Mouse (Mus musculus) hindbrain, embryonic 11.5 days (tissue): ENCODE data around the gene Atp6v0a1. TPM values are rescaled to one million over a fixed set of nuclear protein-coding genes. Genes with fewer than 3 reads are reported as not detected.
A peak's percentile ranks its signal among the peaks of the same experiment; 100 is the strongest.

Experiments used
- ATAC-seq: fragments of 200-750 bp; cut with Nextera tagmentation; 2 replicates; pipeline ENCODE4 v1.8.0; 2017; ENCODE audit warnings: mild to moderate bottlenecking, moderate TSS enrichment, moderate library complexity; ENCODE audit not compliant: low FRiP score
- DNase-seq: peaks from one replicate; pipeline ENCODE4 v3.0.0-alpha.2; 2015; ENCODE audit warnings: low spot score
- H3K27ac ChIP-seq: fragments of 300-500 bp; sonication (generic); 2 replicates; pipeline ENCODE4 v1.5.1; 2014; ENCODE audit warnings: mild to moderate bottlenecking, low read depth, low read length
- H3K27me3 ChIP-seq: fragments of 300-500 bp; sonication (generic); 2 replicates; pipeline ENCODE4 v1.6.1; 2014; ENCODE audit warnings: mild to moderate bottlenecking, low read length, moderate library complexity, mixed read lengths; ENCODE audit not compliant: control insufficient read depth, insufficient read depth
- H3K36me3 ChIP-seq: fragments of 300-500 bp; sonication (generic); 2 replicates; pipeline ENCODE4 v1.6.1; 2014; ENCODE audit warnings: mild to moderate bottlenecking, low read length, moderate library complexity, mixed read lengths; ENCODE audit not compliant: control insufficient read depth, insufficient read depth
- H3K4me1 ChIP-seq: fragments of 300-500 bp; sonication (generic); replicated peaks from 2 replicates; pipeline ENCODE4 v1.6.1; 2014; ENCODE audit warnings: low read length, mixed read lengths; ENCODE audit not compliant: control insufficient read depth, insufficient read depth
- H3K4me2 ChIP-seq: fragments of 300-500 bp; sonication (generic); replicated peaks from 2 replicates; pipeline ENCODE4 v1.6.1; 2014; ENCODE audit warnings: mild to moderate bottlenecking, low read depth, low read length
- H3K4me3 ChIP-seq: fragments of 300-500 bp; sonication (generic); 2 replicates; pipeline ENCODE4 v1.5.1; 2014; ENCODE audit warnings: low read depth, low read length
- H3K9ac ChIP-seq: fragments of 300-500 bp; sonication (generic); 2 replicates; pipeline ENCODE4 v1.6.1; 2014; ENCODE audit warnings: low read depth, low read length
- H3K9me3 ChIP-seq: fragments of 300-500 bp; sonication (generic); 2 replicates; pipeline ENCODE4 v1.6.1; 2016; ENCODE audit warnings: low read length; ENCODE audit not compliant: control insufficient read depth
- WGBS: fragments of 180-500 bp; shearing (Covaris S2); extraction: QIAGEN DNeasy Blood & Tissue Kit; methylation state at CpG from one replicate; pipeline ENCODE4 v1.1.7; 2014; 5-methylcytosine and 5-hydroxymethylcytosine counted together
- polyA plus RNA-seq: library from polyadenylated mRNA; unstranded; fragments of >200 nt; fragmentation: Nextera tagmentation; extraction: Ambion mirVana; gene quantifications from 2 replicates; pipeline ENCODE4 v1.2.1, GENCODE M21; 2014

The Atp6v0a1 gene
- polyA plus RNA-seq, 1 experiment from 2014 or later, result 48.5 TPM

- no peak for DNase-seq
- no peak for ATAC-seq
- Histone ChIP-seq H3K9ac (no peak within 1 kb of the TSS), H3K4me2 (no peak within 1 kb of the TSS), H3K4me1 (peaks cover under 1% of the 10 kb centered on the region), H3K4me3 (no peak within 1 kb of the TSS), H3K27me3 (peaks cover 42% of the 10 kb centered on the region), H3K27ac (no peak within 1 kb of the TSS), H3K36me3 (no peaks in the 10 kb centered on the region), H3K9me3 (no peaks in the 10 kb centered on the region)
- 74% methylated on average over 9 of the region's 9 CpGs for WGBS
Observed at GRCm38 (mm10) chr11:101078121-101078520, 68.9 kb downstream of the Atp6v0a1 start, which contains the start of gene Hsd17b1. Gene Hsd17b1 (plus strand): TSS chr11:101078411.

- no peak for ATAC-seq
- 3% methylated on average over 27 of the region's 27 CpGs for WGBS
- H3K9ac ChIP-seq, result no peak overlapping the region
- H3K4me3 ChIP-seq, result no peak overlapping the region
- peaks cover 42% of the 10 kb centered on the region for H3K27me3 ChIP-seq
- no peaks in the 10 kb centered on the region for H3K9me3 ChIP-seq
- H3K4me2 ChIP-seq, result no peak overlapping the region
- H3K27ac ChIP-seq, result no peak overlapping the region
- no peaks in the 10 kb centered on the region for H3K36me3 ChIP-seq
- peak; percentile 27 for DNase-seq
- H3K4me1 ChIP-seq, result peaks cover 4% of the 10 kb centered on the region
Observed at GRCm38 (mm10) chr11:101079746-101080145, 70.5 kb downstream of the Atp6v0a1 start.

- H3K4me1 ChIP-seq, result peaks cover 4% of the 10 kb centered on the region
Observed at GRCm38 (mm10) chr11:101080421-101080820, 71.2 kb downstream of the Atp6v0a1 start.

GRCm38 (mm10) chr11:101081659-101082058, 72.4 kb downstream of the Atp6v0a1 start:
- Histone ChIP-seq H3K4me1 (peaks cover 9% of the 10 kb centered on the region), H3K4me2 (peak overlapping the region; percentile 86), H3K4me3 (peak overlapping the region; percentile 88), H3K9ac (peak overlapping the region; percentile 96), H3K36me3 (no peaks in the 10 kb centered on the region), H3K9me3 (no peaks in the 10 kb centered on the region), H3K27me3 (peaks cover 42% of the 10 kb centered on the region), H3K27ac (no peak overlapping the region)
- 8% methylated on average over 10 of the region's 10 CpGs for WGBS
- DNase-seq, result no peak
- ATAC-seq, result no peak

More at GRCm38 (mm10) chr11:101080421-101080820, 71.2 kb downstream of the Atp6v0a1 start:
- H3K36me3 ChIP-seq, result no peaks in the 10 kb centered on the region
- no peak overlapping the region for H3K4me2 ChIP-seq
- H3K27ac ChIP-seq, result no peak overlapping the region
- no peak for DNase-seq
- no peak overlapping the region for H3K9ac ChIP-seq
- ATAC-seq, result no peak
- no peak overlapping the region for H3K4me3 ChIP-seq
- no peaks in the 10 kb centered on the region for H3K9me3 ChIP-seq
- 66% methylated on average over 5 of the region's 5 CpGs for WGBS
- H3K27me3 ChIP-seq, result peaks cover 42% of the 10 kb centered on the region

- under 1% methylated on average over 51 of the region's 51 CpGs for WGBS
- Histone ChIP-seq H3K9ac (peak within 1 kb of the TSS; percentile 96), H3K4me2 (peak within 1 kb of the TSS; percentile 86), H3K4me1 (peaks cover 10% of the 10 kb centered on the region), H3K9me3 (no peaks in the 10 kb centered on the region), H3K36me3 (no peaks in the 10 kb centered on the region), H3K4me3 (peak within 1 kb of the TSS; percentile 88), H3K27ac (peak within 1 kb of the TSS; percentile 87), H3K27me3 (peaks cover 39% of the 10 kb centered on the region)
- ATAC-seq (peak; percentile 88), DNase-seq (peak; percentile 88)
Observed at GRCm38 (mm10) chr11:101082208-101083082, 73.2 kb downstream of the Atp6v0a1 start, which contains the start of gene Coasy. Gene Coasy (plus strand): TSS chr11:101082565.

GRCm38 (mm10) chr11:101083083-101083697, 73.9 kb downstream of the Atp6v0a1 start:
- peaks cover 10% of the 10 kb centered on the region for H3K4me1 ChIP-seq
- ATAC-seq (peak; percentile 18; the same call in 1 of the 2 replicates), DNase-seq (no peak)
- WGBS, result 37% methylated on average over 19 of the region's 19 CpGs
- H3K9me3 ChIP-seq, result no peaks in the 10 kb centered on the region
- H3K4me2 ChIP-seq, result peak overlapping the region; percentile 86
- H3K27me3 ChIP-seq, result peaks cover 31% of the 10 kb centered on the region
- peak overlapping the region; percentile 87 for H3K27ac ChIP-seq
- no peaks in the 10 kb centered on the region for H3K36me3 ChIP-seq
- H3K4me3 ChIP-seq, result peak overlapping the region; percentile 88
- peak overlapping the region; percentile 96 for H3K9ac ChIP-seq

GRCm38 (mm10) chr11:101084246-101084645, 75.0 kb downstream of the Atp6v0a1 start:
- peaks cover 10% of the 10 kb centered on the region for H3K4me1 ChIP-seq
- H3K27ac ChIP-seq, result no peak overlapping the region
- H3K4me2 ChIP-seq, result no peak overlapping the region
- DNase-seq, result no peak
- no peak for ATAC-seq
- H3K4me3 ChIP-seq, result no peak overlapping the region
- WGBS, result 79% methylated on average over 14 of the region's 14 CpGs
- peaks cover 21% of the 10 kb centered on the region for H3K27me3 ChIP-seq
- H3K9ac ChIP-seq, result no peak overlapping the region
- no peaks in the 10 kb centered on the region for H3K9me3 ChIP-seq
- no peaks in the 10 kb centered on the region; the same call in 1 of the 2 replicates for H3K36me3 ChIP-seq

- H3K4me2 ChIP-seq, result no peak overlapping the region
- H3K27ac ChIP-seq, result no peak overlapping the region
- DNase-seq (no peak), ATAC-seq (no peak)
- H3K9ac ChIP-seq, result no peak overlapping the region
- no peaks in the 10 kb centered on the region for H3K9me3 ChIP-seq
- H3K4me3 ChIP-seq, result no peak overlapping the region
- no peaks in the 10 kb centered on the region; the same call in 1 of the 2 replicates for H3K36me3 ChIP-seq
- peaks cover 15% of the 10 kb centered on the region for H3K27me3 ChIP-seq
- 94% methylated on average over 12 of the region's 12 CpGs for WGBS
- peaks cover 10% of the 10 kb centered on the region for H3K4me1 ChIP-seq
Observed at GRCm38 (mm10) chr11:101084811-101085210, 75.6 kb downstream of the Atp6v0a1 start.
